Comparison of ENCODE assay signal across 4 mouse cellular contexts in the genomic region with DNA sequence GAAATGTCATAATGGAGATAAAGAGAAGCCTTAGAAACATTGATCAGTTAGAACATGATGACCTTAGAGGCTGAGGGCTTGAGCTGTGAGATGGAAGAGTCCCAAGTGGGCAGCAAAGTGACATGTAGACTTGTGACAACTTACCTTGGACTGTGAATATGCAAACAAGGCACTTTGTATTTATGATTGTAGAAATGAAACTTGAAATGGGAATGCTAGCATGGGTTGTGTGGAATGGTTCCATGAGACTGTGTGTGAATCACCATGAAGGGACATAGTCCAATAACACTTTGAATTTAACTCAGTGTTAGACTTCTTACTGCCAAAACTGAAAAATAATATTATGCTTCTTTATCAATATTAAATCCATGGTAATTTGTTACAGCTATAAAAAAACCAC.
"Had no signal": no experiment of that assay in that cellular context is flagged by ENCODE, and none has a peak within 500 bp of the region (broad histone marks: within the 10 kb centered on the region; RNA-seq: fewer than 3 reads in every experiment).

No protein-coding gene starts in this region.

- H3K9ac ChIP-seq: neural tube, embryonic 13.5 days; neural tube, embryonic 15.5 days; stomach, embryonic 15.5 days had no signal

- H3K4me3 ChIP-seq: neural tube, embryonic 13.5 days; neural tube, embryonic 15.5 days; stomach, embryonic 15.5 days had no signal

- H3K27me3 ChIP-seq: neural tube, embryonic 13.5 days; neural tube, embryonic 15.5 days; stomach, embryonic 15.5 days had no signal

- H3K36me3 ChIP-seq: neural tube, embryonic 13.5 days; neural tube, embryonic 15.5 days; stomach, embryonic 15.5 days had no signal

- H3K4me2 ChIP-seq: neural tube, embryonic 13.5 days; neural tube, embryonic 15.5 days; stomach, embryonic 15.5 days had no signal

- H3K4me1 ChIP-seq: neural tube, embryonic 13.5 days; neural tube, embryonic 15.5 days; stomach, embryonic 15.5 days had no signal

- H3K9me3 ChIP-seq: neural tube, embryonic 13.5 days; neural tube, embryonic 15.5 days; stomach, embryonic 15.5 days had no signal

- H3K27ac ChIP-seq: neural tube, embryonic 13.5 days; neural tube, embryonic 15.5 days; stomach, embryonic 15.5 days; stomach, postnatal 0 days had no signal
